Mouse (Mus musculus) G1E (cell line): Measurements from ENCODE around the gene Atf3. TPM values are rescaled to one million over a fixed set of nuclear protein-coding genes. Genes with fewer than 3 reads are reported as not detected.
"Not testable (repeated sequence)": the region's sequence is repeated elsewhere in the genome, so short reads cannot be mapped to it uniquely, and the experiment has no call there.

Source experiments
- ATAC-seq: 2 replicates; pipeline ENCODE4 v1.8.0; 2016; ENCODE audit warnings: mild to moderate bottlenecking; ENCODE audit not compliant: insufficient number of reproducible peaks, poor library complexity, low FRiP score, severe bottlenecking; ENCODE audit errors: extremely low read depth
- DNase-seq: peaks from one replicate; pipeline ENCODE4 v3.0.0; 2012; ENCODE audit warnings: low spot score
- H3K27me3 ChIP-seq: 2 replicates; pipeline ENCODE4 v1.6.1; 2012; ENCODE audit warnings: mild to moderate bottlenecking, low read length, inconsistent platforms; ENCODE audit not compliant: insufficient read depth
- H3K36me3 ChIP-seq: replicated peaks from 2 replicates; pipeline ENCODE3; 2012; ENCODE audit warnings: mild to moderate bottlenecking, inconsistent platforms
- H3K4me1 ChIP-seq: 2 replicates; pipeline ENCODE4 v1.6.1; 2012; ENCODE audit warnings: low read depth, low read length, inconsistent platforms, mixed read lengths; ENCODE audit not compliant: insufficient read depth
- H3K4me3 ChIP-seq: 2 replicates; pipeline ENCODE4 v1.5.1; 2012; ENCODE audit warnings: low read depth, mild to moderate bottlenecking, inconsistent platforms, low read length, moderate library complexity, mixed read lengths
- H3K9me3 ChIP-seq: replicated peaks from 2 replicates; pipeline ENCODE4 v1.6.1; 2012; ENCODE audit warnings: inconsistent platforms
- CTCF ChIP-seq: IDR thresholded peaks from 2 replicates; pipeline ENCODE4 v1.5.1; 2012; ENCODE audit warnings: low read depth, low read length, inconsistent platforms, mixed read lengths
- GATA1 ChIP-seq: IDR thresholded peaks from 2 replicates; pipeline ENCODE4 v1.6.1; 2012; ENCODE audit warnings: borderline replicate concordance, low read length, inconsistent platforms, mixed read lengths
- GATA2 ChIP-seq: IDR thresholded peaks from 2 replicates; pipeline ENCODE4 v1.6.1; 2012; ENCODE audit warnings: low read depth, low read length, inconsistent platforms, borderline replicate concordance
- POLR2AphosphoS5 ChIP-seq: IDR thresholded peaks from 2 replicates; pipeline ENCODE4 v1.6.1; 2012; ENCODE audit warnings: low read depth, low read length, inconsistent platforms; ENCODE audit not compliant: insufficient replicate concordance
- TAL1 ChIP-seq: conservative IDR thresholded peaks from 2 replicates; pipeline ENCODE4 v1.6.1; 2012; ENCODE audit warnings: low read depth, low read length, inconsistent platforms, mixed read lengths
- polyA plus RNA-seq: library from polyadenylated mRNA; stranded (reverse); fragments of >175 nt; gene quantifications from 2 replicates; pipeline ENCODE4 v1.2.3, GENCODE M21; 2012
- total RNA-seq, 2 experiments: library from RNA; stranded (forward) in 1 of 2; stranded (reverse) in 1 of 2; fragments of 200-1000 nt in 1 of 2; fragments of >200 nt in 1 of 2; fragmentation: Nextera tagmentation in 1 of 2; gene quantifications; 2 replicates each; pipeline ENCODE4 v1.2.3; 2014 to 2017

The Atf3 gene
- total and polyA plus RNA-seq, 3 experiments, result 0.16 TPM; not detected in 2

DNA sequence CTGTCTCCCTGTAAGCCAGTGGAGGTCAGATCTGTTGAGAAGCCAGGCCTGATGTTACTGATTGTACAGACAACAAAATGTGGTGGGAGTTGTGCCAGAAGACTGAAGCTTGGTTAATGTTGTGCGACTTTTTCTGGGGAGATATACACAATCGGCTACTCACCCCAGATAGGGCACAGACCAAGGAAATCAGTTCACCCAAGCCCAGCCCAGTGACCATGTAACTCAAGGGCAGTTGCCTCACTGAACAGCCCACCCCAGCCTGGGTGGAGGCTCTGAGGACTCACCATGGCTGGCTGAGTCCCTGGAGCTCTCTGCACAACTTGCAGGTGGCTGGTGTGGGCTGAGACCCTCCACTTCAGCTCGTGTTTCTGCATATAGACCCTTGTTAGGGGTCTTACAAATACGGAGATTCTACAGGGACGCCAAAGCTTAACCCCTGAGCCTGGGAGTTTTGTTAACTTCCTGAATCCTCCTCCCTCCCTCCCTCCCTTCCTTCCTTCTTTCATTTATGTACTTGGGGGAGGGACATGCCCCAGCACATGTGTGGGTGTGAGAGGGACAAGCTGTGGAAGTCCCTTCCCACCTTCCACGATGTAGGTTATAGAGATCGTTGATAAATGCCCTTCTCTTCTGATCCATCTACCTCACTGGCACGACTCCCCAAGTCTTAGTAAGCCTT, 66.8 kb downstream of the Atf3 start:
- Histone ChIP-seq H3K4me3 (no peak overlapping the region), H3K9me3 (no peaks in the 10 kb centered on the region), H3K27me3 (peaks cover 14% of the 10 kb centered on the region), H3K4me1 (peaks cover 9% of the 10 kb centered on the region), H3K36me3 (no peaks in the 10 kb centered on the region)
- no peak for DNase-seq
- ATAC-seq, result no peak
- TF ChIP-seq TAL1 (no peak), CTCF (no peak), POLR2AphosphoS5 (no peak), GATA1 (no peak), GATA2 (no peak)

- not testable (repeated sequence) for H3K4me3 ChIP-seq, DNase-seq, H3K4me1 ChIP-seq, ATAC-seq, H3K36me3 ChIP-seq, H3K9me3 ChIP-seq
- peaks cover 13% of the 10 kb centered on the region for H3K27me3 ChIP-seq
Observed at GRCm38 (mm10) chr1:191149489-191149888, 68.3 kb downstream of the Atf3 start.

- no peak for DNase-seq
- Histone ChIP-seq H3K9me3 (no peaks in the 10 kb centered on the region), H3K36me3 (no peaks in the 10 kb centered on the region), H3K4me1 (peaks cover 20% of the 10 kb centered on the region), H3K27me3 (peaks cover 6% of the 10 kb centered on the region; the same call in 1 of the 2 replicates), H3K4me3 (no peak overlapping the region)
- ATAC-seq, result no peak
- TF ChIP-seq GATA1 (no peak), POLR2AphosphoS5 (no peak)
Observed at GRCm38 (mm10) chr1:191140983-191141382, 76.9 kb downstream of the Atf3 start.

DNA sequence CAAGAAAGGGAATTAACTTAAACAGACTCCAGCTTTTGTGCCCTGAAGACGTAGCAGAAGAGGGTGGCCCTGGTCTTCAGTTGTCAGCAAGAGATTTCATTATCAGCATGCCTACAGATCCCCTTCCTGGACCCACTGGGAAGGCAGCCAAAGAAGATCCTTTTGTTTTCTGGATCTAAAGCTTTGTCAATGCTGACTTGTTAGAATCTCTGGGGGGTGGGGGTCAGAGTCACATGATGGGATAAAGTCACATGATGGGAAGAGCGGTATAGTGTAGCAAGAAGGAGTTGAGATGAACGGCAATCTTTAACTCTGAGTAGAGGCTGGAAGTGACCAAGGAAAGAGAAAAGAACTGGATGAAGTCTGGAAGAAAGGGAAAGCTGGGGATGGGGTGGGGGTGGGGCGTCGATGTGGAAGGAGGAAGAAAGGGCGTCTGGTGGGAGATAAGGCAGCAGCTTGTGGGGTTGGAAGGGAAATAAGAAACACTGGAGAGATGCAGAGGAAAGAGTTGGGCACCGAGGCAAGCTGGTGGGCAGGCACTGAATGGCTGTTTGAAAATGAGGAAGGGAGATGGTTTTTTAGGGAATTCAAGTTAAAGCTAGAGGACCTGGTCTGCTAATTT, 78.9 kb downstream of the Atf3 start:
- Histone ChIP-seq H3K9me3 (no peaks in the 10 kb centered on the region), H3K4me1 (peaks cover 28% of the 10 kb centered on the region), H3K27me3 (peaks cover 6% of the 10 kb centered on the region; the same call in 1 of the 2 replicates), H3K4me3 (no peak overlapping the region), H3K36me3 (no peaks in the 10 kb centered on the region)
- ATAC-seq, result peak; percentile 43; the same call in 1 of the 2 replicates
- no peak for DNase-seq
- no peak for TF ChIP-seq GATA1
- TF ChIP-seq CTCF, result no peak
- no peak for TF ChIP-seq POLR2AphosphoS5
- TF ChIP-seq GATA2, result no peak
- no peak for TF ChIP-seq TAL1

- no peak for DNase-seq
- peaks cover 6% of the 10 kb centered on the region; the same call in 1 of the 2 replicates for H3K27me3 ChIP-seq
- no peak overlapping the region for H3K4me3 ChIP-seq
- no peak for TF ChIP-seq TAL1
- TF ChIP-seq CTCF, result no peak
- TF ChIP-seq GATA2, result no peak
- no peak for TF ChIP-seq GATA1
- TF ChIP-seq POLR2AphosphoS5, result no peak
- no peaks in the 10 kb centered on the region for H3K9me3 ChIP-seq
- ATAC-seq, result no peak
- no peaks in the 10 kb centered on the region for H3K36me3 ChIP-seq
- H3K4me1 ChIP-seq, result peaks cover 33% of the 10 kb centered on the region
Observed at GRCm38 (mm10) chr1:191138436-191138835, 79.4 kb downstream of the Atf3 start.

GRCm38 (mm10) chr1:191135406-191135805, 82.4 kb downstream of the Atf3 start:
- no peaks in the 10 kb centered on the region for H3K27me3 ChIP-seq
- no peaks in the 10 kb centered on the region for H3K36me3 ChIP-seq
- H3K4me1 ChIP-seq, result peaks cover 52% of the 10 kb centered on the region
- DNase-seq, result no peak
- ATAC-seq, result no peak
- no peak overlapping the region for H3K4me3 ChIP-seq
- TF ChIP-seq GATA2, result no peak
- TF ChIP-seq CTCF, result no peak
- no peak for TF ChIP-seq GATA1
- TF ChIP-seq TAL1, result no peak
- no peaks in the 10 kb centered on the region; the same call in 1 of the 2 replicates for H3K9me3 ChIP-seq
